Mouse (Mus musculus) kidney, adult 9 months (tissue): Measurements from ENCODE around the gene Cbr3.
"Not testable (repeated sequence)": the region's sequence is repeated elsewhere in the genome, so short reads cannot be mapped to it uniquely, and the experiment has no call there.

Experiments used
- DNase-seq: peaks from one replicate; pipeline ENCODE4 v3.0.0; 2022

Cbr3 gene

DNA sequence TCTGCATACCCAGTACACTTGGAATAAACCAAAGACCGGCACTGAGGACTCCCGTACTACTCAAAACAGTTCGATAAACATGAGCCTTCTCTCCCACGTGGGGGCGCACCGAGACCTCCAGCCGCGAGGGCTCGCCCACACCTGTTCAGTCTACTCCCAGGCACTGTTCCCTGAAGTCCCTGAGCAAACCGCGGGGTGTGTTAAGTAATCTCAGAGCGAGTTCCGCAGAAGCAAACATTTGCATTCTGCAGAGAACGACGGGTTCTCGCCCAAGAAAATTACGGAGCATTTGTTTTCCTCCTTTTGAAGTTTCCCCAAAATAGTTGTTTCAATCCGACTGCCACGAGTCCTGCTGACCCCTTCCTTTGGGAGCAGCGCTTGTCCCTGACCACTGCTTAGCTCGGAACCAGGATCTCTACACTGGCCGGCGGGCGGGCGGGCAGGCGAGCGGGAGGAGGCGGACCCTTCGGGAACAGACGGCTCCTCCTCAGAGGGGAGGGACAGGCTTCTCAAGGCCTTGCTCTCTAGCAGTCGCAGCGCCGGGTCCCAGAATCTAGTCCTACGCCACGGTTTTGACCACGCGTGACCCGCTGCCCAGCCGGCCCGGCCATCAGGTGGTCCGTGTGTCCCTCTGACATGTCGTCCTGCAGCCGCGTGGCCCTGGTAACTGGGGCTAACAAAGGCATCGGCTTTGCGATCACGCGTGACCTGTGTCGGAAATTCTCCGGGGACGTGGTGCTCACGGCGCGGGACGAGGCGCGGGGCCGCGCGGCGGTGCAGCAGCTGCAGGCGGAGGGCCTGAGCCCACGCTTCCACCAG is at the start of gene Cbr3:
Cbr3 (plus strand) TSS at position 527 of the 819 bp plus-strand sequence.
- peak; percentile 77 for DNase-seq

- no peak for DNase-seq
Observed at GRCm38 (mm10) chr16:93644006-93644405, 39.0 kb upstream of the Cbr3 start.

GRCm38 (mm10) chr16:93648441-93649183 is 34.4 kb upstream of the Cbr3 start:
- DNase-seq: no peak

- DNase-seq: no peak
Observed at GRCm38 (mm10) chr16:93667976-93668375, 15.0 kb upstream of the Cbr3 start.

DNA sequence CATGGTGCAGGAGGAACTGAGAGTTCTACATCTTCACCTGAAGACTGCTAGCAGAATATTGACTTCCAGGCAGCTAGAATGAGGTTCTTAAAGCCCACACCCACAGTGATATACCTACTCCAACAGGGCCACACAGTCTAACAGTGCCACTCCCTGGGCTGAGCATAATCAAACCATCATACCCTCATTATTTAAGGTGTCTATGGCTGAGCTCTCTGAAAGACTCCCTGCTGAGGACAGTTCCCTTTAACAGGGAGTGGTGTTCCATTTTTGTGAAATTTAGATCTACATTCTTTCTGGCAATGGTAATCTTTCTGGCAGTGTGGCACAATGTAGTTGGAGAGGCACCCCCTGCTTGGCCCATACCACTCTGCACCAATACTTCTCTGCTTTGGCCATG is 13.5 kb upstream of the Cbr3 start:
- DNase-seq: no peak

DNA sequence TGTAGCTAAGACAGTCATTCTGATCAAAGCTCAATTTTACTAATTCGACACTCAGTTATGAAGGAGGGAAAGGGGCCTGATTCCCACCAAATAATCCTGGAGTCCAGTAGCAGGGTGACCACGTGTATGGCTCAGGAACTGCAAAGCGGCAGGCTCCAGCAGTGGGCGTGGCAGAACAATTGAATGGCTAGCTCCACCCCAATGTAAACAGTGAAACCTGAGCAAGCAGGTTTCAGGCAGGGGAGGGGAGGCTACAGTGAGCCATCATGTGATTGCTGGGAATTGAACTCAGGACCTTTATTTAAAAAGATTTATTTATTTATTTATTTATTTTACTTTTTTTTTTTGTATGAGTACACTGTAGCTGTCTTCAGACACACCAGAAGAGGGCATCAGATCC is 12.5 kb upstream of the Cbr3 start:
- DNase-seq: not testable (repeated sequence)

- no peak for DNase-seq
Observed at GRCm38 (mm10) chr16:93671064-93671463, 12.0 kb upstream of the Cbr3 start.

DNA sequence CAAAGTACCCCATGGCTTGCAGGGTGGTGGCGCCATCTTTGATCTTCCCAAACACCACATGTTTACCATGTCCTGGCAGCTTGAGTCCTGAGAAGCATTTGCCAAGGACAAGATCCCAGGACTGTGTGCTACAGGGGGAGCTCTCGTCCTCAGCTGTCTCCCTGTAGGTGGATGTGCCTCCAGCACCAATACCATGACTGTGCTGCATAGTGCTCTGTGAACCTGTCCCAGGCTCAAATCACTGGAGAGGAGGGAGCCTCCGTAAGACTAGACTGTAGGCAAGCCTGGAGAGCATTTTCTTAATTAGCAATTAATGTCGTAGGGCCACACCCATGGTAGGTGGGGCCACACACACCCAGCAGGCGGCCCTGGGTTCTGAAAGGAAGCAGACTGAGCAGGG is 6.6 kb upstream of the Cbr3 start:
- DNase-seq: no peak

DNA sequence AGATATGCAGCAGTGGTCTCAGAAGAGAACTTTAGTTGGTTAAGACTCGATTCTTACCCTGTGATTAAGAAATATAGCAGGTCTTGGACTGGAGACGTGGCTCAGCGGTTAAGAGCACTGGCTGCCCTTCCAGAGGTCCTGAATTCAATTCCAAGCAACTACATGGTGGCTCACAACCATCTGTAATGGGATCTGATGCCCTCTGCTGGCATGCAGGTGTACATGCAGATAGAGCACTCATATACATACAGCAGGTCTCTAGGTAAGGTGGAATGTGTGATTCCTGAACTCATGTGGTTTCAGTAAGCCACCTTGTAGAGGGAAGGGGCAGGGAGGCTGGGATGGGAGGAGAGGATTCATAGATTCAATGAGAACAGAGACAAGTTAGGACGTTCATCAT is 4.8 kb upstream of the Cbr3 start:
- no peak for DNase-seq

DNA sequence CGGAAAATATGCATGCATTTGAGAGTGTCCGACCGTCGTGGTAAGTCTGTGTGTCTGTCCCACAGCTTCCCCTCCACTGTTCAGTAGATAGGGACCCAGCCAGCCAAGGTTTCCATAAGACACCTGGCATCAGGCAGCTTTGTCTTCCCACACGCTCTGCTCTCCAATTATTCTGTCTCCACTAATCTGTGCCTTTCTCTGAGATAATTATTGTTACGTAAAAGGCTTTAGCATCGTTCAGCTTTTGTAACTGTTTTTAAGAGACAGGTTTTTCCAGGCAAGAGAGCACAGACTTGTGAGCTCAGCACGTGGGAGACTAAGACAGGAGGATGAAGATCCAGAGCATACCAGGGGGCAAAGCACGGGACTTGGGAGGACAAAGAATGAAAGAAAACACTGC is 3.9 kb upstream of the Cbr3 start:
- DNase-seq: no peak

- DNase-seq: peak; percentile 14
Observed at GRCm38 (mm10) chr16:93682156-93682688, 793 bp upstream of the Cbr3 start.

DNA sequence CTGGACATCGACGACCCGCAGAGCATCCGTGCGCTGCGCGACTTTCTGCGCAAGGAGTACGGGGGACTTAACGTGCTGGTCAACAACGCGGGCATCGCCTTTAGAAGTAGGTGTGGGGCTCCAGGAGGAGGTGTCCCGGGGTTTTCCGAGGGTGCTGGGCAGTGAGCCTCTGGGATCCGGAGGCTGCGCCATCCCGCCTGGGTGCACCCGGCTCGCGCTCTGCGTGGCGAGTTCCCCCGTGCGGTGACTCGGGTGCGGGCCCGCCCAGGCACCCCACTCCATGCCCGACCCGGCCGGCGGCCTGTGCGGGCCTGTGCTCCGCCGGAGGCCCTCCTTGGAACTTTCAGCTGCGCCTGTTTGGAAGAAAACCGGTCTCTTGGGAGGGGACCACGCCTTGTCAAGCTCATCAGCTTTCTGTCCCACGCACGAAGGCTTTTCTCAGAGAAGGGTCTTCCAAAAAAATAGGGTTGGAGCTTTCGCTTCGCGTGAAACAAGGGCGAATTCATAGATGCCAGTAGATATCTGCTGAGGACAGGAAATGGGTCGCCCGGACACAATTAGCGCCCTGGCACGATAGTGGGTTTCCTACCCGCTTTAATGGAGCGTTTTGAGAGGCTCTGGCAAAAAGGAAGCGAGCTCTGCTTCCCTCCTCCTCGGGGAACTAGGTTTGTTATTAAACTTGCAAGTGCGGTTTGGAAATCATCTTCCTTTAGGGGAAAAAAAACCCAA is 657 bp downstream of the Cbr3 start:
- DNase-seq: no peak

- no peak for DNase-seq
Observed at GRCm38 (mm10) chr16:93684441-93684840, 1.4 kb downstream of the Cbr3 start.

- not testable (repeated sequence) for DNase-seq
Observed at GRCm38 (mm10) chr16:93685783-93686182, 2.8 kb downstream of the Cbr3 start.

GRCm38 (mm10) chr16:93686421-93686820 is 3.4 kb downstream of the Cbr3 start:
- no peak for DNase-seq

DNA sequence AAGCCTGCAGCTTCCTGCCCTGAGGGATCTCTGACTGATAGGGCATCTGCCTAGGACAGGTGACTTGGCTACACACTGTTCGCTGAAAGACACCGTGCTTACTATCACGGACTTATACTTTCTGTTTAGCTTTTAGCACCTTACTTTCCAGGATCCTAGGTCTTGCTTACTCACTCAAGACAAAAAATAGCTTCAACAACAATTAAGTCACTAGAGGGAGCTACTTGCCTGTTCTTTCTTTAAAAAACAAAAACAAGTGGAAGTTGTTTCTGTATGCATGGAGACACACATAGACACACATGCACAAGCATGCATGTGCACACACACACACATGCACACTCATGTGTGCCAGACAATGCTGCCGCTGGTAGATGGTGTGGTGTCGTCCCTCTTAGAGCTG is 3.9 kb downstream of the Cbr3 start:
- peak; percentile 65 for DNase-seq

DNA sequence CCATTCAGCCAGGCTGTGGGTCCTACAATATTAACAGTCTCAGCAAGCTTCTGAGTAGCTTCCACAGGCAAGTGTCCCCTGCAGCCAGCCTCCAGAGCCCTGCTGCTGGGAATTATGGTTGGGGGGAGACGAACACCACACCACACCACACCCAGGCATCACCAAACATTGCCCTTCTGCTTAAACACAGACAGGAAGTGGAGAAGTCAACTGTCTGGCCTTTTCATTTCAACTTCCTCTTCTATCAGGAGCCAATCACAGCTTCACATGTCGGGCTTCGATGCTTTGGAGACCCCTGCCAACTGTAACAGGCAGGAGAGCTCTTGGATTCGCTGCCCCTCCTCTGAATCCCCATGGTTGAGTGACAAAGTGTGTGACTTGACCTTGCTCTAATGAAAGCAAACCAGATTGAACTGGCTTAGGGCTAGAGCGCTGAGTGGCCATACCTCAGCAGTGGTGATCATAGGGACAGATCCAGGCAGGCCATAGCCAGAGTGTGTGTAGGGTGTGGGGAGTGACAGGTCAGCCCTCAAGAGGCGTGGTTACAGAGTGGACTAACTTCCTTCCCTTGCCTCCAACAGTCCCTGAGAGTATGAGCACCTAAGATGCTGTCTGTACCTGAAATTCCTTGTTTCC is 8.3 kb downstream of the Cbr3 start:
- no peak for DNase-seq

GRCm38 (mm10) chr16:93692744-93693143 is 9.7 kb downstream of the Cbr3 start:
- DNase-seq: no peak

- DNase-seq: no peak
Observed at GRCm38 (mm10) chr16:93707116-93707515, 24.1 kb downstream of the Cbr3 start.

DNA sequence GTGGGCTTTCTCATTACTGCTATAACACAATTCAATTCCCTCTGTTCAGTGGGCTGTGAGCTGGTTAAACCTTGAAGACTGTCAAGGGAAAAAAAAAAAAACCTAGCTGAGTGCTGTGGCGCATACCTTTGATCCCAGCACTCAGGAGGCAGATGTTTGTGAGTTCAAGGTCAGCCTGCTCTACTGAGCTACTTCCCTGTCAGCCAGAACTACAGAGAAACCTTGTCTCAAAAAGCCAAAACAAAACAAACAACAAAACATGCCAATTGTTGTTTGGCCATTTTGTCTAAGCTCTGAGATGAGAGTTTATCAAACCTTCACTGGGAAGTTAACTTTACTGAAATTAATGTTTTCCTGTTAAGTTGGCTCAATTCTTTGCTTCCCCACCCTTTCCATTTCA is 26.2 kb downstream of the Cbr3 start:
- no peak for DNase-seq

- peak; percentile 86 for DNase-seq
Observed at GRCm38 (mm10) chr16:93710924-93711323, 27.9 kb downstream of the Cbr3 start.

GRCm38 (mm10) chr16:93711411-93712188 is 28.6 kb downstream of the Cbr3 start, which contains the start of gene Dop1b:
TSS of gene Dop1b (plus strand) at chr16:93711904.
- DNase-seq: peak; percentile 98
